Mouse (Mus musculus): ENCODE data around the gene Wwtr1. TPM values are rescaled to one million over a fixed set of nuclear protein-coding genes. Genes with fewer than 3 reads are reported as not detected.

Gene Wwtr1
- total RNA-seq, 2 experiments from 2014 or later: 12.1 to 12.5 TPM

GRCm38 (mm10) chr3:57521876-57522275 is 53.8 kb downstream of the Wwtr1 start:
- no peak for DNase-seq (ENCODE audit: low spot score in 2 of 2)

GRCm38 (mm10) chr3:57519995-57520394 is 55.7 kb downstream of the Wwtr1 start:
- DNase-seq (ENCODE audit: low spot score in 2 of 2): no peak

- no peak for DNase-seq (ENCODE audit: low spot score in 2 of 2)
Measured at GRCm38 (mm10) chr3:57516146-57516545, 59.6 kb downstream of the Wwtr1 start.

GRCm38 (mm10) chr3:57515044-57515443 is 60.7 kb downstream of the Wwtr1 start:
- DNase-seq (ENCODE audit: low spot score in 2 of 2): no peak

- peak in 1 of 2 experiments; percentile 18 for DNase-seq (ENCODE audit: low spot score in 2 of 2)
Measured at GRCm38 (mm10) chr3:57511816-57512586, 63.7 kb downstream of the Wwtr1 start.

- no peak for DNase-seq (ENCODE audit: low spot score in 2 of 2)
Measured at GRCm38 (mm10) chr3:57509945-57510675, 65.6 kb downstream of the Wwtr1 start.

GRCm38 (mm10) chr3:57505991-57506390 is 69.7 kb downstream of the Wwtr1 start:
- peak in 1 of 2 experiments; percentile 12 for DNase-seq (ENCODE audit: low spot score in 2 of 2)

GRCm38 (mm10) chr3:57504756-57505155 is 71.0 kb downstream of the Wwtr1 start:
- peak; percentile 19 to 23 for DNase-seq (ENCODE audit: low spot score in 2 of 2)

GRCm38 (mm10) chr3:57501596-57502220 is 74.0 kb downstream of the Wwtr1 start:
- no peak for DNase-seq (ENCODE audit: low spot score in 2 of 2)

GRCm38 (mm10) chr3:57500846-57501245 is 74.9 kb downstream of the Wwtr1 start:
- DNase-seq (ENCODE audit: low spot score in 2 of 2): no peak

GRCm38 (mm10) chr3:57497791-57498190 is 77.9 kb downstream of the Wwtr1 start:
- no peak for DNase-seq (ENCODE audit: low spot score in 2 of 2)

GRCm38 (mm10) chr3:57496428-57496827 is 79.3 kb downstream of the Wwtr1 start:
- DNase-seq (ENCODE audit: low spot score in 2 of 2): no peak

GRCm38 (mm10) chr3:57487455-57488153 is 88.1 kb downstream of the Wwtr1 start:
- no peak for DNase-seq (ENCODE audit: low spot score in 2 of 2)

- no peak for DNase-seq (ENCODE audit: low spot score in 2 of 2)
Measured at GRCm38 (mm10) chr3:57486068-57486467, 89.6 kb downstream of the Wwtr1 start.

- no peak for DNase-seq (ENCODE audit: low spot score in 2 of 2)
Measured at GRCm38 (mm10) chr3:57481981-57482380, 93.7 kb downstream of the Wwtr1 start.

GRCm38 (mm10) chr3:57480640-57481039 is 95.1 kb downstream of the Wwtr1 start:
- no peak for DNase-seq (ENCODE audit: low spot score in 2 of 2)

GRCm38 (mm10) chr3:57474421-57474820 is 101.3 kb downstream of the Wwtr1 start:
- DNase-seq (ENCODE audit: low spot score in 2 of 2): no peak

GRCm38 (mm10) chr3:57472407-57472806 is 103.3 kb downstream of the Wwtr1 start:
- no peak for DNase-seq (ENCODE audit: low spot score in 2 of 2)

- peak; percentile 12 to 40 for DNase-seq (ENCODE audit: low spot score in 2 of 2)
Measured at GRCm38 (mm10) chr3:57470981-57471601, 104.6 kb downstream of the Wwtr1 start.

GRCm38 (mm10) chr3:57470326-57470725 is 105.4 kb downstream of the Wwtr1 start:
- DNase-seq (ENCODE audit: low spot score in 2 of 2): peak in 1 of 2 experiments; percentile 23

- no peak for DNase-seq (ENCODE audit: low spot score in 2 of 2)
Measured at GRCm38 (mm10) chr3:57469325-57469724, 106.4 kb downstream of the Wwtr1 start.
